Comparison of ENCODE assay signal across 16 mouse cellular contexts in genomic region chr17:30383649-30384048, GRCm38 (mm10).
"Had no signal": no experiment of that assay in that cellular context is flagged by ENCODE, and none has a peak within 500 bp of the region (broad histone marks: within the 10 kb centered on the region; RNA-seq: fewer than 3 reads in every experiment).

No protein-coding gene starts in this region.

- H3K4me3 ChIP-seq: lung, embryonic 15.5 days; megakaryocyte, embryonic 14.5 days; midbrain, embryonic 13.5 days; midbrain, embryonic 15.5 days; neural tube, embryonic 12.5 days; stomach, embryonic 15.5 days had no signal

- H3K27ac ChIP-seq: lung, embryonic 15.5 days; macrophage; midbrain, embryonic 13.5 days; midbrain, embryonic 15.5 days; neural tube, embryonic 12.5 days; stomach, embryonic 15.5 days; stomach, postnatal 0 days had no signal

- DNase-seq: liver, postnatal 0 days; lung, adult 2 months; lung, postnatal 14 days; lung, postnatal 36 days; right cerebral cortex, postnatal 14 days; thymus, adult 2 months; thymus, postnatal 25 days; thymus, postnatal 4 days had no signal
